ENCODE assay signal across 23 mouse cellular contexts in genomic region chr17:15235041-15235440, GRCm38 (mm10).
DNase-seq lines count a peak whose midpoint lies in the region; ATAC-seq and TF ChIP-seq lines count a peak whose summit lies in the region.
"Had no signal": no experiment of that assay in that cellular context is flagged by ENCODE, and none has a peak within 500 bp of the region (broad histone marks: within the 10 kb centered on the region; RNA-seq: fewer than 3 reads in every experiment).

No protein-coding gene starts in this region.

- no peak overlapping the region for H3K4me3 ChIP-seq in forebrain, embryonic 11.5 days (ENCODE audit: low read depth, low read length)
- no peak overlapping the region for H3K4me3 ChIP-seq in forebrain, embryonic 13.5 days
- H3K4me3 ChIP-seq in lung, postnatal 0 days (ENCODE audit: low read depth, low read length) = no peak overlapping the region
- H3K4me3 ChIP-seq: forebrain, embryonic 10.5 days; forebrain, embryonic 15.5 days; heart, embryonic 12.5 days; heart, embryonic 15.5 days; hindbrain, embryonic 10.5 days had no signal

- H3K36me3 ChIP-seq in forebrain, embryonic 11.5 days (ENCODE audit: control insufficient read depth, insufficient read depth, low read length) = no peaks in the 10 kb centered on the region
- H3K36me3 ChIP-seq in forebrain, embryonic 13.5 days (ENCODE audit: poor library complexity, severe bottlenecking) = no peaks in the 10 kb centered on the region
- no peaks in the 10 kb centered on the region for H3K36me3 ChIP-seq in lung, postnatal 0 days (ENCODE audit: insufficient read depth, low read length)
- H3K36me3 ChIP-seq: forebrain, embryonic 10.5 days; forebrain, embryonic 15.5 days; heart, embryonic 12.5 days; heart, embryonic 15.5 days; hindbrain, embryonic 10.5 days had no signal

- H3K27me3 ChIP-seq in forebrain, embryonic 11.5 days (ENCODE audit: control insufficient read depth, insufficient read depth, low read length) = no peaks in the 10 kb centered on the region
- H3K27me3 ChIP-seq in forebrain, embryonic 13.5 days = no peaks in the 10 kb centered on the region
- H3K27me3 ChIP-seq in lung, postnatal 0 days (replicated peaks; ENCODE audit: insufficient read depth, low read length) = no peaks in the 10 kb centered on the region
- H3K27me3 ChIP-seq: forebrain, embryonic 15.5 days; heart, embryonic 15.5 days had no signal

- WGBS in forebrain, embryonic 11.5 days = 89% methylated on average over 6 of the region's 6 CpGs
- WGBS in forebrain, embryonic 13.5 days = 89% methylated on average over 6 of the region's 6 CpGs
- 59% methylated on average over 6 of the region's 6 CpGs for WGBS in lung, postnatal 0 days

- DNase-seq in forebrain, embryonic 11.5 days (ENCODE audit: low spot score) = peak; percentile 17
- DNase-seq in lung, postnatal 0 days (ENCODE audit: low spot score) = peak; percentile 16
- peak; percentile 65 for DNase-seq in lung, postnatal 25 days (ENCODE audit: low spot score)
- DNase-seq in ovary, postnatal 36 days (ENCODE audit: low spot score) = no peak
- no peak for DNase-seq in cerebellum, adult 9-10 months
- DNase-seq: adrenal gland, adult 8-10 months; adrenal gland, postnatal 25 days; cerebellum, adult 11-12 months; cerebellum, adult 8-10 months; cerebellum, postnatal 14 days; gastrocnemius, postnatal 25 days; heart, adult 18-20 months; heart, postnatal 10 days; heart, postnatal 36 days had no signal

- H3K9me3 ChIP-seq in forebrain, embryonic 11.5 days (ENCODE audit: control insufficient read depth, low read length) = no peaks in the 10 kb centered on the region
- H3K9me3 ChIP-seq in forebrain, embryonic 13.5 days (replicated peaks) = no peaks in the 10 kb centered on the region
- no peaks in the 10 kb centered on the region for H3K9me3 ChIP-seq in lung, postnatal 0 days (ENCODE audit: low read length)
- H3K9me3 ChIP-seq: forebrain, embryonic 10.5 days; forebrain, embryonic 15.5 days; heart, embryonic 12.5 days; heart, embryonic 15.5 days; hindbrain, embryonic 10.5 days had no signal

- no peak overlapping the region for H3K9ac ChIP-seq in forebrain, embryonic 11.5 days (ENCODE audit: low read length)
- H3K9ac ChIP-seq in forebrain, embryonic 13.5 days = no peak overlapping the region
- H3K9ac ChIP-seq in lung, postnatal 0 days (replicated peaks; ENCODE audit: low read depth) = no peak overlapping the region
- H3K9ac ChIP-seq: forebrain, embryonic 15.5 days; heart, embryonic 12.5 days; heart, embryonic 15.5 days; hindbrain, embryonic 14.5 days had no signal

- H3K4me2 ChIP-seq in forebrain, embryonic 11.5 days (ENCODE audit: low read depth, low read length, severe bottlenecking) = no peak overlapping the region
- no peak overlapping the region for H3K4me2 ChIP-seq in forebrain, embryonic 13.5 days
- H3K4me2 ChIP-seq in lung, postnatal 0 days (replicated peaks; ENCODE audit: low read depth, low read length) = no peak overlapping the region
- H3K4me2 ChIP-seq: forebrain, embryonic 15.5 days; heart, embryonic 12.5 days; heart, embryonic 15.5 days; hindbrain, embryonic 14.5 days had no signal

- no peak overlapping the region for H3K27ac ChIP-seq in forebrain, embryonic 11.5 days (ENCODE audit: low read depth, low read length)
- H3K27ac ChIP-seq in forebrain, embryonic 13.5 days = no peak overlapping the region
- H3K27ac ChIP-seq in lung, postnatal 0 days (ENCODE audit: low read length) = no peak overlapping the region
- H3K27ac ChIP-seq: forebrain, embryonic 10.5 days; forebrain, embryonic 15.5 days; heart, embryonic 15.5 days; hindbrain, embryonic 10.5 days; hindbrain, embryonic 14.5 days; hindbrain, postnatal 0 days had no signal

- ATAC-seq in forebrain, embryonic 11.5 days (replicated peaks; ENCODE audit: low FRiP score) = no peak
- ATAC-seq in forebrain, embryonic 13.5 days = no peak
- ATAC-seq in lung, postnatal 0 days = 0 out of 2 replicates have a peak, but pooled peaks have one; percentile 25
- ATAC-seq: activated CD4-positive, CD25-positive, alpha-beta regulatory T cell, adult 4 months; forebrain, embryonic 15.5 days; hindbrain, postnatal 0 days had no signal

- peak; percentile 71 for TF ChIP-seq EP300 in lung, postnatal 0 days (IDR thresholded peaks at IDR 0.05)

- H3K4me1 ChIP-seq in forebrain, embryonic 11.5 days (replicated peaks; ENCODE audit: control insufficient read depth, insufficient read depth, low read length) = no peaks in the 10 kb centered on the region
- no peaks in the 10 kb centered on the region for H3K4me1 ChIP-seq in forebrain, embryonic 13.5 days
- no peaks in the 10 kb centered on the region for H3K4me1 ChIP-seq in lung, postnatal 0 days (ENCODE audit: insufficient read depth, low read depth, low read length)
- H3K4me1 ChIP-seq: hindbrain, embryonic 10.5 days had no signal

- TF ChIP-seq CTCF in lung, postnatal 0 days (IDR thresholded peaks at IDR 0.05) = no peak

Comparison
In these comparisons a context has a peak if more than half of its experiments do, and no peak if none do; other contexts are left out.
1. DNase-seq: peak in forebrain, embryonic 11.5 days (single experiment), lung, postnatal 0 days (single experiment) and lung, postnatal 25 days (single experiment); none in ovary, postnatal 36 days (single experiment) and cerebellum, adult 9-10 months (single experiment).